Mouse (Mus musculus) c-Kit-positive CD71-negative TER-119-negative erythroid progenitor cells, embryonic 14.5 days (primary cell): ENCODE measurements around the gene Dcbld1.
"Not testable (repeated sequence)": the region's sequence is repeated elsewhere in the genome, so short reads cannot be mapped to it uniquely, and the experiment has no call there.

ENCODE experiments used
- DNase-seq: peaks from one replicate; pipeline ENCODE4 v3.0.0-alpha.2; 2013; ENCODE audit warnings: low read depth

The Dcbld1 gene

DNA sequence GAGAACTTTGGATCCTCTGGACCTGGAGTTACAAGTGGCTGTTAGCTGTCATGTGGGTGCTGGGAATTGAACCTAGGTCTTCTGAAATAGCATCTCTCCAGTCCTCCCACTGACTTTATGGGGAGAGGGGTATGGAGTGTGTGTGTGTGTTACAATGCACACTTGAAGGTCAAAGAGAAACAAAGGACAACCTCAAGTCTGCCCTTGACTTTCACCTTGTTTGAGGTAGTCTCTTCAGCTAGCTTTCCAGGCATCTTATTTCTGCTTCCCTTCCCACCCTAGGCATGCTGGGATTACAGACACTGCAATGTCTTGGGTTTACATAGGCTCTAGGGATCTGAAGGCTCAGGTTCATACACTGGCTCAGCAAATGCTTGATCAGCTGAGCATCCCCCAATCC, 68.9 kb downstream of the Dcbld1 start:
- no peak for DNase-seq

- no peak for DNase-seq
Measured at GRCm38 (mm10) chr10:52304574-52304973, 71.2 kb downstream of the Dcbld1 start.

- DNase-seq, result no peak
Measured at GRCm38 (mm10) chr10:52309196-52309595, 75.8 kb downstream of the Dcbld1 start.

DNA sequence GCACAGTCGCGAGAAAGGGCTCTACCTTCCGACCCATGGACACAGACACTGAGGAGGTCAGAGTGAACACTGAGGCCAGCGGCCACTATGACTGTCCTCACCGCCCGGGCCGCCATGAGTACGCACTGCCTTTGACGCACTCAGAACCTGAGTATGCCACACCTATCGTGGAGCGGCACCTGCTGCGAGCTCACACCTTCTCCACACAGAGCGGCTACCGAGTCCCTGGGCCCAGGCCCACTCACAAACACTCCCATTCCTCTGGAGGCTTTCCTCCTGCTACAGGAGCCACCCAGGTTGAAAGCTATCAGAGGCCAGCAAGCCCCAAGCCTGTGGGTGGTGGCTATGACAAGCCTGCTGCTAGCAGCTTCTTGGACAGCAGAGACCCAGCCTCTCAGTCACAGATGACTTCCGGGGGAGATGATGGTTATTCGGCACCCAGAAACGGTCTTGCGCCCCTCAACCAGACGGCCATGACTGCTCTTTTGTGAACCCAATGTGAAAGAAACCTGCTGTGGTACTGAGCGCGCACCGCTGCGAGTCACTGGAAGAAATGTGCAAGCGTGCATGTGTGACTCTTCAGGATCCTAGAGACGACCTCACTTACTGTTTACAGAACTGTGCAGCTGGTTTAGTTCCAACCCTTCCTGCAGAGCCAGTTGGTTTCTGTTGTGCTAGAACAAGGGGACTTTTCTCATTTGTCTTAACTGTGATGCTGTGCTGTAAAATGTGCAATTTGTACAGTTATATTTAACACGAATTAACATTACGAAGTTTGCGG, 86.3 kb downstream of the Dcbld1 start:
- DNase-seq, result no peak

DNA sequence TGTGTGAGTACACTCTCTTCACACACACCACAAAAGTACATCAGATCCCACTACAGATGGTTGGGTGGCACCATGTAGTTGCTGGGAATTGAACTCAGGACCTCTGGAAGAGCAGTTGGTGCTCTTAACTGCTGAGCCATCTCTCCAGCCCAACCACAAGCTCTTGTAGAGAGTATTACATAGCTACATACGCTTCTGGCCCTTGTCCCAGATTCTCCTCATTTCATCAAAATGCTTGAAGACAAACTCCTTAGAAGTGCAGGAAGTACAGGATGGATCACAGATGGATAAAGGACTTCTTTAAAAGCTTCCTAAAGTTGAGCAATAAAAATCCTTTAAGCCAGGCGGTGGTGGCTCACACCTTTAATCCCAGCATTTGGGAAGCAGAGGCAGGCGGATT, 88.5 kb downstream of the Dcbld1 start:
- no peak for DNase-seq

- peak; percentile 30 for DNase-seq
Measured at GRCm38 (mm10) chr10:52331007-52331406, 97.6 kb downstream of the Dcbld1 start.

- DNase-seq, result not testable (repeated sequence)
Measured at GRCm38 (mm10) chr10:52343324-52343723, 109.9 kb downstream of the Dcbld1 start.

DNA sequence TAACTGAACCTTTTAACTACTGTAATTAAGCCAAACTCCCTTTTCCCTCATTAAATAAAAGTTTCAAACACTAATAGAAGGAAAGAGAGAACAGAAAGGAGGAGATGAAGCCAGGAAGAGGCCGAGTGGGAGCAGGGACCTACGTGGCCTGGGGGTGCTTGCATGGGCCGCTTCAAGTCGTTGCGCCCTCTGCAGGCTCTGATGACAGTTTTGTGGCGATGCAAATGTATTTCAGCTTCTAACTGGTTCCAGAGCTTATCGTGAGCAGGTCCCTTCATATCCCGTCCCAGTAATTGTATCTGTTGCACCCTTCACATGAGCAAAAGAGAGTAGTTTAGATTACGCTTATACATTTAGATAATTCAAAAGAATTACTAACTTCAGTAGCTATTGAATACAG, 119.8 kb downstream of the Dcbld1 start:
- DNase-seq, result no peak

DNA sequence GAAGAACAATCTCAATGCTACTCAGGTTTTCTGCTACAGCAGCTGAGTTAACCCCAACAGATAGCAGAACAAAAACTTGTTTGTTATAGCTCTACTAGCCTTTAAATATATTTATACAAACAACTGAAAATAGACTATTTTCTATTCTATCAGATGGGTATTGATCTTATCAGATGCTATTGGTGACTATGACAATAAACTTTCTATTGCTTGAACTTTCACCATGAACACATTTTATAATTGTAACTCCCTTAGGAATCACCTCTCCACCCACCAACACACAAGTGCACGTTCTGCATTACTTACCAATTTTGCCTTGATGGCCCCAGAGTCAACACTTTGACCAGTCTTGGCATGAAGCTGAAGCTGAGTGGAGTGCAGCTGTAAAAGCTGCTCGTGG, 125.0 kb downstream of the Dcbld1 start, which contains the start of gene Gm26741:
Gm26741 (plus strand) TSS at position 301 of the 400 bp plus-strand sequence.
- DNase-seq, result no peak

DNA sequence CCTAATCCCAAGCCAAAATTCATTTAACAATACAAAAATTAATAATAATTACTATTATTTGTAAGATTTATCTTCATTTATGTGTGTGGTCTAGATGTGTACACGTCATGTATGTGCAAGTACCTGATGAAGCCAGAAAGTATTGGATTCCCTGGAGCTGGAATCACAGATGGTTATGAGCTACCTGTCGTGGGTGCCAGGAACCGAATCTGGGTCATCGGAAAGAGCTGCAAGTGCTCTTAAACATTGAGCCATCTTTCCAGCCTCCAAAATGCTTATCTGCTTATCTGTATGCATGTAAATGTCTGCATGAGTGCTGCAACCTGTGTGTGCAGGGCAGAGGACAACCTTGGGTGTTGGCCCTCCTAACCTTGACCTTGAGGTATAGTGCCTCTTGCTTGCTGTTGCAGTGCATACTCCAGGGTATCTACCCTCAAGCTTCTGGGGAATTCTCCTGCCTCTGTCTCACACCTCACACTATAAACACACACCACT, 126.9 kb downstream of the Dcbld1 start:
- DNase-seq, result no peak

DNA sequence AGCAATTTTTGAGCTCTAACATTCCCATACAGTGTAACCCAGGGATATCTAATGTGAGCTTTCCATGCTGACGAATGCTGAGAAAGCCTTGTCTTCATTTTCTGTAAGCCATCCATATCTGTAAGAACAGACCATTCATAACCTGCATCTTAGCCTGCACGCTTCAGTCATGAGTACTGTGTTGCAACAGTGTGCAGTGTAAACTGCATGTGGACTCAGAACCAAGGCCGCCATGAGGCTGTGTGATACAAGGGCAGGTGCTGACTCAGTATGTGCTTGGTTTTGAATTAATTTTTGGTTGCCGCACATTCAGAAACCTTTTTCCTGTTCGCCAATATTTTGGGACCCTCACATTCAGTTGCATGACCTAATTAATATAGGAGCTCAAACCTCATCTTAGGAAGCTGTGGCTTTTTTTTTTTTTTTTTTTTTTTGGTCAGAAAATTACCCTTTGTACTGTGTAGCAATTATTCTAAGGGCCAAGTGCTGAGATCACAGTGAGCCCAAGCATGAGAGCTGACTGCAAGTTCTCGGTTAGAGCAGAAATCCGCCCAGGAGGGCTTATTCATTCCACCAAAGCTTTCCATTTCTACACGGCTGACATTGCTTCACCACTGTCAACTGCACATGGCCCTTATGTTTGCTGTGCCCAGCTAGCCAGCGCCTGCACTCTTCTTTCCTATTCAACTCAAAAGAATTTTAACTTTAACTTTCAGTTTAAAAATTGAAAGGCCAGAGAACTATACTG, 127.6 kb downstream of the Dcbld1 start:
- DNase-seq, result no peak

GRCm38 (mm10) chr10:52368376-52368775, 135.0 kb downstream of the Dcbld1 start:
- DNase-seq, result no peak
